Mouse (Mus musculus) stomach, postnatal 0 days (tissue): ENCODE results near the gene Clec3a.

Experiments used
- CTCF ChIP-seq: IDR thresholded peaks from 2 replicates; pipeline ENCODE4 v1.5.1; 2016; ENCODE audit warnings: antibody characterized with exemption, low read depth, mild to moderate bottlenecking, moderate library complexity
- EP300 ChIP-seq: optimal IDR thresholded peaks from 2 replicates; pipeline ENCODE3; 2016; ENCODE audit warnings: antibody characterized with exemption

GRCm38 (mm10) chr8:114441616-114442015 lies 23.7 kb downstream of the Clec3a start:
- peak; percentile 71 for TF ChIP-seq CTCF
- TF ChIP-seq EP300 = no peak
